Mouse (Mus musculus): ENCODE results near the gene Dgkz. TPM values are rescaled to one million over a fixed set of nuclear protein-coding genes. Genes with fewer than 3 reads are reported as not detected.

Dgkz gene
- polyA plus RNA-seq, 1 experiment from 2014 or later = 21.2 TPM

DNA sequence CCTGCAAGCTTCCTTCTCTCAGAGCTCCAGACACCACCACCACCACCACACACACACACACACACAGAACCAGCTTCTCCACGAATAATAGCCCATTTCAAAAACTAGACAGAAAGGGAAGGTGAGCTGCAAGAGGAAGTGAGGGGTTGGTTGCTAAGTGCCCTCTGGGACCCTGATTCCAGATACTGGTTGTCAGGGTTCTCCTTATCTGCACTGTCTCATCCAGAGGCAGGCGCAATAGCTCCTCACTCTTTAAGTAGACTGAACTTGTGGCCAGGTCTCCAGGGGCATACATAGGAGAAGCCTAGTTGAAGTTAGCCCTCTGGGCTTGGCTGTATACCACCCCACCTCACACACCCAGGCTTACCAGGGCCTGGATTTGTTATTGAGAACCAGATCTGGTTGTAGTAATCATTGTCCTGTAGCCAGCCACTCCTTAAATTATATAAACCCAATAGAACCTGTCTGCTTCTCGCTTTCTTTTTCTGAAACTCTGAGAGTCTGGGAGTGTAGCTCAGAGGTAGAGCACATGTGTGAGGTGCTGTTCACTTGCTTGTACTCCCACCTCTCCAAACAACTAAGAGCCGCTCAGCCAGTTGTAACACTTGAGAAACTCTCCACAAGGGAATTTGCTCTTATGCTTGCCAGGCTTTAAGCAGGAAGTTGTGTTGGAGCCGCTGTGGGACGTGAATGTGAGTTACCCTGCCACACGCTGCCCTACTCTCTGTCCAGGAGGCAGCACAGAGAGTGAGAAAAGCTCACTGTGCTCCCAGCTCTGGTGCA is 62.1 kb downstream of the Dgkz start:
- no peak overlapping the region for H3K4me3 ChIP-seq (replicated peaks)
- peaks cover 39% of the 10 kb centered on the region for H3K4me1 ChIP-seq (replicated peaks)
- no peak for ATAC-seq (ENCODE audit: insufficient read depth)

DNA sequence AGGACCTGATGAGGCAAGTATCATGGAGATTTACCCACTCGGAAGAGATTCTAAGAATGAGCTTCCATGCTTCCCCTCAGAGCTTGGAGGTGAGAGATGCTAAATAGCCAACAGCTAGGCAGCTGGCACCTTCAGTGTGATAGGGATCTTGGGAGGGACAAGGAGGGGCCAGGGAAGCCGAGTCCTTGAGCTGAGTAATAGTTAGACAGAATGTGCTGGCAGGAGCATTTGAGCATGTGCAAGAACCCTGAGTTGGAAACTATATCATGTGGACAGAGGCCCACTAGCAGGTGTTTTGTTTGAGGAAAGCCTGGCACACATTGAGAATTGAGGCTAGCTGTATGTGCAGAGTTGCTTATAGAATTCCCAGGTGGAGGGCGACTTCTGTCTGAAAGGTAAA is 63.0 kb downstream of the Dgkz start:
- Histone ChIP-seq H3K4me1 (replicated peaks) (peaks cover 39% of the 10 kb centered on the region), H3K4me2 (no peak overlapping the region), H3K9ac (no peak overlapping the region), H3K9me3 (replicated peaks) (no peaks in the 10 kb centered on the region), H3K4me3 (replicated peaks) (no peak overlapping the region), H3K36me3 (replicated peaks) (peaks cover 76% of the 10 kb centered on the region), H3K27me3 (no peaks in the 10 kb centered on the region), H3K27ac (replicated peaks) (no peak overlapping the region)
- ATAC-seq (ENCODE audit: insufficient read depth) = no peak
- 54% methylated on average over 3 of the region's 3 CpGs for WGBS (ENCODE audit: insufficient replicate concordance)

More for the DNA sequence above, 62.1 kb downstream of the Dgkz start:
- no peak overlapping the region for H3K9ac ChIP-seq
- no peak overlapping the region for H3K4me2 ChIP-seq
- WGBS (ENCODE audit: insufficient replicate concordance) = 66% methylated on average over 7 of the region's 7 CpGs
- H3K27ac ChIP-seq (replicated peaks) = no peak overlapping the region
- no peaks in the 10 kb centered on the region for H3K27me3 ChIP-seq
- H3K36me3 ChIP-seq (replicated peaks) = peaks cover 81% of the 10 kb centered on the region
- no peaks in the 10 kb centered on the region for H3K9me3 ChIP-seq (replicated peaks)

DNA sequence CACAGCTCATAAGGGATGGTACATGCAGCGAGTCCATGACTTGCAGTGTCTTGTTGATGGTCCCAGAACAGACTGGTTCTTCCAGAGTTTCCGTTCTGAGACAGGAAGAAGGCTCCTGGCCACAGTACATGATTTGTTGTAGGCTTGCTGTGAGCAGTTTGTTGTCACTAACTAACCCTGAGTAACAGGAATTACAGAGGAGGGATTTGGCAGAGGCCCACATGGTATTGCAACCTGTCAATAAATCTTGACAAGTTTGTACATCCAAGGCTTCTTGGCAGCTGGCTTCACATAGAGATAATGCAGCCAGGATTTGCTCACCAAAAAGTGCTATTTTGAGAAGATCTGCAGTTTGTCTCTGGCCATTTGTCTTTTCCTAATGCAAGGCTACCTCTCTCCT is 69.5 kb downstream of the Dgkz start:
- Histone ChIP-seq H3K9ac (no peak overlapping the region), H3K9me3 (replicated peaks) (no peaks in the 10 kb centered on the region), H3K27me3 (no peaks in the 10 kb centered on the region), H3K36me3 (replicated peaks) (peaks cover 29% of the 10 kb centered on the region), H3K27ac (replicated peaks) (no peak overlapping the region), H3K4me3 (replicated peaks) (no peak overlapping the region), H3K4me2 (no peak overlapping the region), H3K4me1 (replicated peaks) (no peaks in the 10 kb centered on the region)
- 87% methylated on average over 2 of the region's 2 CpGs for WGBS (ENCODE audit: insufficient replicate concordance)
- no peak for ATAC-seq (ENCODE audit: insufficient read depth)

- no peak overlapping the region for H3K4me2 ChIP-seq
- no peaks in the 10 kb centered on the region for H3K4me1 ChIP-seq (replicated peaks)
- H3K9ac ChIP-seq = no peak overlapping the region
- H3K36me3 ChIP-seq (replicated peaks) = peaks cover 29% of the 10 kb centered on the region
- 68% methylated on average over 5 of the region's 5 CpGs for WGBS (ENCODE audit: insufficient replicate concordance)
- ATAC-seq (ENCODE audit: insufficient read depth) = no peak
- H3K9me3 ChIP-seq (replicated peaks) = no peaks in the 10 kb centered on the region
- no peak overlapping the region for H3K27ac ChIP-seq (replicated peaks)
- no peaks in the 10 kb centered on the region for H3K27me3 ChIP-seq
- H3K4me3 ChIP-seq (replicated peaks) = no peak overlapping the region
Measured at GRCm38 (mm10) chr2:91904618-91905307, 70.9 kb downstream of the Dgkz start.

GRCm38 (mm10) chr2:91903171-91903925 is 72.3 kb downstream of the Dgkz start:
- WGBS (ENCODE audit: insufficient replicate concordance) = 76% methylated on average over 3 of the region's 3 CpGs
- Histone ChIP-seq H3K36me3 (replicated peaks) (peaks cover 20% of the 10 kb centered on the region), H3K4me1 (replicated peaks) (no peaks in the 10 kb centered on the region)

GRCm38 (mm10) chr2:91902336-91902735 is 73.3 kb downstream of the Dgkz start:
- peaks cover 18% of the 10 kb centered on the region; the same call in 1 of the 2 replicates for H3K36me3 ChIP-seq (replicated peaks)
- H3K4me3 ChIP-seq (replicated peaks) = no peak overlapping the region
- WGBS (ENCODE audit: insufficient replicate concordance) = 66% methylated on average over 5 of the region's 5 CpGs
- no peaks in the 10 kb centered on the region for H3K9me3 ChIP-seq (replicated peaks)
- H3K27ac ChIP-seq (replicated peaks) = no peak overlapping the region
- no peak overlapping the region for H3K4me2 ChIP-seq
- ATAC-seq (ENCODE audit: insufficient read depth) = no peak
- H3K27me3 ChIP-seq = no peaks in the 10 kb centered on the region
- H3K9ac ChIP-seq = no peak overlapping the region
- H3K4me1 ChIP-seq (replicated peaks) = no peaks in the 10 kb centered on the region

More at GRCm38 (mm10) chr2:91903171-91903925, 72.3 kb downstream of the Dgkz start:
- no peak overlapping the region for H3K4me2 ChIP-seq
- no peak overlapping the region for H3K27ac ChIP-seq (replicated peaks)
- ATAC-seq (ENCODE audit: insufficient read depth) = no peak
- no peaks in the 10 kb centered on the region for H3K27me3 ChIP-seq
- H3K4me3 ChIP-seq (replicated peaks) = no peak overlapping the region
- no peaks in the 10 kb centered on the region for H3K9me3 ChIP-seq (replicated peaks)
- no peak overlapping the region for H3K9ac ChIP-seq

DNA sequence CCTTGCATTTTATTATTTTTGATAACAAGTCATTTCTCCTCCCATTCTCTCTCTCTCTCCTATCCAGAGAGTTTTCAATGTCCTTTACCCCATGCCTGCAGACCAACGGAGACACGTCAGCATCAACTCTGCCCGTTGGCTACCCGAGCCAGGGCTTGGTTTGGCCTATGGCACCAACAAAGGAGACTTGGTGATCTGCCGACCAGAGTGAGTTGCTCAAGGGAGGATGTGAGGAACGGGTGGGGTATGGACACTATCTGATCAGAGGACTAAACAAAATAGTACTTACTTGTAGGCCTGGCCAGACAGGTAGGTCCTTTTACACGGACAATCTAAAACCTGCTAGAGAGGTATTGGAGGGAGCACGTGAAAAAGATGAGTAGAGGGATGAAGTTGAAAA is 75.2 kb downstream of the Dgkz start:
- no peak overlapping the region for H3K4me2 ChIP-seq
- H3K9ac ChIP-seq = no peak overlapping the region
- no peaks in the 10 kb centered on the region for H3K27me3 ChIP-seq
- H3K36me3 ChIP-seq (replicated peaks) = peaks cover 16% of the 10 kb centered on the region; the same call in 1 of the 2 replicates
- no peaks in the 10 kb centered on the region for H3K9me3 ChIP-seq (replicated peaks)
- H3K4me3 ChIP-seq (replicated peaks) = no peak overlapping the region
- WGBS (ENCODE audit: insufficient replicate concordance) = 79% methylated on average over 8 of the region's 8 CpGs
- no peak overlapping the region for H3K27ac ChIP-seq (replicated peaks)
- ATAC-seq (ENCODE audit: insufficient read depth) = no peak
- H3K4me1 ChIP-seq (replicated peaks) = no peaks in the 10 kb centered on the region

GRCm38 (mm10) chr2:91899141-91899540 is 76.5 kb downstream of the Dgkz start:
- H3K9me3 ChIP-seq (replicated peaks) = no peaks in the 10 kb centered on the region
- H3K4me1 ChIP-seq (replicated peaks) = no peaks in the 10 kb centered on the region
- 78% methylated on average over 3 of the region's 3 CpGs for WGBS (ENCODE audit: insufficient replicate concordance)
- ATAC-seq (ENCODE audit: insufficient read depth) = no peak
- no peak overlapping the region for H3K4me3 ChIP-seq (replicated peaks)
- H3K27ac ChIP-seq (replicated peaks) = no peak overlapping the region
- H3K9ac ChIP-seq = no peak overlapping the region
- peaks cover 15% of the 10 kb centered on the region; the same call in 1 of the 2 replicates for H3K36me3 ChIP-seq (replicated peaks)
- no peak overlapping the region for H3K4me2 ChIP-seq
- H3K27me3 ChIP-seq = no peaks in the 10 kb centered on the region

DNA sequence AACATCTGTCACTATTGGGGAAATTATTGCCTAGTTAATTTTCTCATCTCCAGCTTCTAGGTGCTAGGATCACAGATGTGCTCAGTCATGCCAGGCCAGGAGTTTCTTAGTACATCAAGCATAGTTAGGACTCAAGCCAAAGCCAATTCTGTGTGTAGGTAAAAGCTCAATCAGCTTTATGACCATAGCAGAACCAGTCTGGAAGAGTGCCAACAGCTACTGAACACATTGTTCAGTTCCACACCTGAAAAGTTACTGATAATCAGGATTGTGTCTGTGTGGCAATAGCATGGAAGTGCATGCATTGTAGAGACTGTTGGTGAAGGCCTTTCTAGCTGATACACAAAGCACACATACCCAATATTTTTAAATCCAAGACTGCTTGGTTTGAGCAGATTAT is 77.7 kb downstream of the Dgkz start:
- H3K27me3 ChIP-seq = no peaks in the 10 kb centered on the region
- H3K4me2 ChIP-seq = no peak overlapping the region
- H3K27ac ChIP-seq (replicated peaks) = no peak overlapping the region
- ATAC-seq (ENCODE audit: insufficient read depth) = no peak
- peaks cover 19% of the 10 kb centered on the region; the same call in 1 of the 2 replicates for H3K36me3 ChIP-seq (replicated peaks)
- H3K9ac ChIP-seq = no peak overlapping the region
- no peaks in the 10 kb centered on the region for H3K9me3 ChIP-seq (replicated peaks)
- H3K4me3 ChIP-seq (replicated peaks) = no peak overlapping the region
- H3K4me1 ChIP-seq (replicated peaks) = no peaks in the 10 kb centered on the region

DNA sequence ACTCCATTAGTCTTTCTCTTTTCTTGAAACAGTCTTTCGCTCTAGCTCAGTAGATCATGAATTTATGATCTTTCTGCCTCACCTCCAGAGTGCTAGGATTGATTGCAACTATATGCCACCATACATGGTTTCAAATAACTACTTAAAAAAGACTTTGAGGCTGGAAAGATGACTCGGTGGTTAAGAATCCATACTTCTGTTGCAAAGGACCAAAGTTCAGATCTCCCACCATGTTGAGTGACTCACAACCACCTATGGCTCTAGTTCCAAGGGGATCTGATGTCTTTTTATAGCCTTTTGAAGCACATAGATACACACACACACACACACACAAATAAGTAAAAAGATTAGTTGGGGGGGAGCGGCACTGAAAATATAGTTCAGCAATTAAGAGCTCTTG is 80.3 kb downstream of the Dgkz start:
- no peak for ATAC-seq (ENCODE audit: insufficient read depth)
- no peak overlapping the region for H3K9ac ChIP-seq
- WGBS (ENCODE audit: insufficient replicate concordance) = 80% methylated on average over 3 of the region's 3 CpGs

GRCm38 (mm10) chr2:91894716-91895115 is 80.9 kb downstream of the Dgkz start:
- 0 out of 2 replicates have a peak, but pooled peaks cover 7% of the 10 kb centered on the region for H3K36me3 ChIP-seq (replicated peaks)
- no peak overlapping the region for H3K4me3 ChIP-seq (replicated peaks)
- ATAC-seq (ENCODE audit: insufficient read depth) = no peak
- no peaks in the 10 kb centered on the region for H3K9me3 ChIP-seq (replicated peaks)
- no peak overlapping the region for H3K4me2 ChIP-seq
- 78% methylated on average over 3 of the region's 3 CpGs for WGBS (ENCODE audit: insufficient replicate concordance)
- H3K27me3 ChIP-seq = no peaks in the 10 kb centered on the region
- no peak overlapping the region for H3K27ac ChIP-seq (replicated peaks)
- no peak overlapping the region for H3K9ac ChIP-seq
- no peaks in the 10 kb centered on the region for H3K4me1 ChIP-seq (replicated peaks)

More for the DNA sequence above, 80.3 kb downstream of the Dgkz start:
- Histone ChIP-seq H3K4me1 (replicated peaks) (no peaks in the 10 kb centered on the region), H3K4me3 (replicated peaks) (no peak overlapping the region), H3K36me3 (replicated peaks) (peaks cover 12% of the 10 kb centered on the region; the same call in 1 of the 2 replicates), H3K27me3 (no peaks in the 10 kb centered on the region), H3K9me3 (replicated peaks) (no peaks in the 10 kb centered on the region), H3K27ac (replicated peaks) (no peak overlapping the region), H3K4me2 (no peak overlapping the region)
